Mouse (Mus musculus) bone marrow macrophage, adult 2 months (primary cell): Measurements from ENCODE around the gene Cpeb1.

Experiments used
- CTCF ChIP-seq: IDR thresholded peaks from 2 replicates; pipeline ENCODE4 v1.5.1; 2012; ENCODE audit warnings: low read depth, mild to moderate bottlenecking, low read length, moderate library complexity
- POLR2A ChIP-seq: IDR thresholded peaks from 2 replicates; pipeline ENCODE4 v1.6.1; 2012; ENCODE audit warnings: mild to moderate bottlenecking, low read depth, low read length, borderline replicate concordance

DNA sequence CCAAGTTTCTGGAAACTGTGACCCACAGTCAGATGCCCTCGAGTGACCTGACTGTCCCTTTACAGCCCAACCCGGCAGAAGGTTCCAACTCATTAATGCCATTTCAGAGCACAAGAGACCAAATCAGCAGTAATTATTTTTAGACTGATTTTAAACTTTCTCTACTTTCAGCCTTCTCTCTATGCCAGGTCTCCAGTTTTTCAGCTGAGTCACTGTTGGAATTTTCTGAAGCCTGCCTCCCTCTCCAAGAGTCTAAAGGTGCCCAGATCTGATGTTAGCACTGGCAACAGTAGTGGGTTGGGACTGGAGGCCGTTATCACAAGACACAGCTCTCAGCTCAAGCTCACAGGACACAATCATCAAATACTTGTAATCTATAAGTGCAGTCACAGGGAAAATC lies 87.3 kb downstream of the Cpeb1 start:
- TF ChIP-seq CTCF (no peak), POLR2A (no peak)
